Mouse (Mus musculus) neural tube, embryonic 14.5 days (tissue): Measurements from ENCODE around the gene Ube2n. TPM values are rescaled to one million over a fixed set of nuclear protein-coding genes. Genes with fewer than 3 reads are reported as not detected.

Experiments used
- ATAC-seq: fragments of 200-750 bp; cut with Nextera tagmentation; 2 replicates; pipeline ENCODE4 v1.8.0; 2017; ENCODE audit warnings: low read depth, mild to moderate bottlenecking, moderate TSS enrichment, moderate library complexity
- H3K27ac ChIP-seq: fragments of 300-500 bp; sonication (generic); 2 replicates; pipeline ENCODE4 v1.5.1; 2014; ENCODE audit warnings: low read depth, mild to moderate bottlenecking, control low read depth, low read length, moderate library complexity, mixed read lengths
- H3K27me3 ChIP-seq: fragments of 300-500 bp; sonication (generic); 2 replicates; pipeline ENCODE4 v1.6.1; 2014; ENCODE audit warnings: low read length; ENCODE audit not compliant: control insufficient read depth, insufficient read depth
- H3K36me3 ChIP-seq: fragments of 300-500 bp; sonication (generic); 2 replicates; pipeline ENCODE4 v1.6.1; 2014; ENCODE audit warnings: low read length, mixed read lengths; ENCODE audit not compliant: control insufficient read depth, insufficient read depth
- H3K4me1 ChIP-seq: fragments of 300-500 bp; sonication (generic); 2 replicates; pipeline ENCODE4 v1.6.1; 2014; ENCODE audit warnings: low read length; ENCODE audit not compliant: control insufficient read depth, insufficient read depth
- H3K4me2 ChIP-seq: fragments of 300-500 bp; sonication (generic); 2 replicates; pipeline ENCODE4 v1.6.1; 2014; ENCODE audit warnings: mild to moderate bottlenecking, low read depth, low read length, control low read depth
- H3K4me3 ChIP-seq: fragments of 300-500 bp; sonication (generic); 2 replicates; pipeline ENCODE4 v1.5.1; 2014; ENCODE audit warnings: low read depth, low read length, control low read depth, mixed read lengths
- H3K9ac ChIP-seq: fragments of 300-500 bp; sonication (generic); replicated peaks from 2 replicates; pipeline ENCODE4 v1.6.1; 2014; ENCODE audit warnings: low read depth, mild to moderate bottlenecking, control low read depth, low read length, mixed read lengths
- H3K9me3 ChIP-seq: fragments of 300-500 bp; sonication (generic); 2 replicates; pipeline ENCODE4 v1.6.1; 2016; ENCODE audit warnings: low read length; ENCODE audit not compliant: control insufficient read depth
- WGBS: fragments of 180-500 bp; shearing (Covaris S2); extraction: QIAGEN DNeasy Blood & Tissue Kit; methylation state at CpG from one replicate; pipeline ENCODE4 v1.1.7; 2014; 5-methylcytosine and 5-hydroxymethylcytosine counted together
- polyA plus RNA-seq: library from polyadenylated mRNA; unstranded; fragments of >200 nt; fragmentation: Nextera tagmentation; extraction: Ambion mirVana; gene quantifications from 2 replicates; pipeline ENCODE4 v1.2.1, GENCODE M21; 2014

Gene Ube2n
- polyA plus RNA-seq, 1 experiment from 2014 or later: 376 TPM

- WGBS: 94% methylated on average over 7 of the region's 7 CpGs
- no peak overlapping the region for H3K27ac ChIP-seq
- ATAC-seq: no peak
These were observed 18.4 kb downstream of the Ube2n start for GRCm38 (mm10) chr10:95533382-95533781.

GRCm38 (mm10) chr10:95535399-95536221, 20.7 kb downstream of the Ube2n start:
- WGBS: 96% methylated on average over 8 of the region's 8 CpGs
- Histone ChIP-seq H3K4me1 (no peaks in the 10 kb centered on the region), H3K36me3 (no peaks in the 10 kb centered on the region), H3K9me3 (no peaks in the 10 kb centered on the region), H3K4me3 (no peak overlapping the region), H3K9ac (no peak overlapping the region), H3K27ac (no peak overlapping the region), H3K27me3 (no peaks in the 10 kb centered on the region), H3K4me2 (no peak overlapping the region)
- ATAC-seq: no peak

More at GRCm38 (mm10) chr10:95533382-95533781, 18.4 kb downstream of the Ube2n start:
- no peaks in the 10 kb centered on the region for H3K27me3 ChIP-seq
- no peak overlapping the region for H3K9ac ChIP-seq
- H3K4me1 ChIP-seq: no peaks in the 10 kb centered on the region
- no peaks in the 10 kb centered on the region for H3K36me3 ChIP-seq
- H3K9me3 ChIP-seq: no peaks in the 10 kb centered on the region
- no peak overlapping the region for H3K4me2 ChIP-seq
- no peak overlapping the region for H3K4me3 ChIP-seq

- Histone ChIP-seq H3K27ac (no peak overlapping the region), H3K36me3 (no peaks in the 10 kb centered on the region), H3K27me3 (no peaks in the 10 kb centered on the region), H3K9me3 (no peaks in the 10 kb centered on the region), H3K4me2 (no peak overlapping the region), H3K4me3 (no peak overlapping the region), H3K4me1 (no peaks in the 10 kb centered on the region), H3K9ac (no peak overlapping the region)
- 89% methylated on average over 6 of the region's 6 CpGs for WGBS
- ATAC-seq: no peak
These were observed 21.2 kb downstream of the Ube2n start for GRCm38 (mm10) chr10:95536222-95536541.

- 94% methylated on average over 3 of the region's 3 CpGs for WGBS
- ATAC-seq: no peak
- no peaks in the 10 kb centered on the region for H3K27me3 ChIP-seq
- H3K9me3 ChIP-seq: no peaks in the 10 kb centered on the region
- no peak overlapping the region for H3K27ac ChIP-seq
- no peaks in the 10 kb centered on the region; the same call in 1 of the 2 replicates for H3K36me3 ChIP-seq
- no peak overlapping the region for H3K4me2 ChIP-seq
- H3K4me3 ChIP-seq: no peak overlapping the region
- no peak overlapping the region for H3K9ac ChIP-seq
- H3K4me1 ChIP-seq: no peaks in the 10 kb centered on the region
These were observed 24.3 kb downstream of the Ube2n start for GRCm38 (mm10) chr10:95539260-95539659.

GRCm38 (mm10) chr10:95539841-95540240, 24.9 kb downstream of the Ube2n start:
- no peak for ATAC-seq
- WGBS: 94% methylated on average over 3 of the region's 3 CpGs
- H3K27ac ChIP-seq: no peak overlapping the region
- H3K4me2 ChIP-seq: no peak overlapping the region
- no peaks in the 10 kb centered on the region for H3K9me3 ChIP-seq
- no peak overlapping the region for H3K4me3 ChIP-seq
- H3K9ac ChIP-seq: no peak overlapping the region
- H3K36me3 ChIP-seq: no peaks in the 10 kb centered on the region; the same call in 1 of the 2 replicates
- no peaks in the 10 kb centered on the region for H3K4me1 ChIP-seq
- H3K27me3 ChIP-seq: no peaks in the 10 kb centered on the region

- H3K9me3 ChIP-seq: no peaks in the 10 kb centered on the region
- H3K9ac ChIP-seq: no peak overlapping the region
- 96% methylated on average over 4 of the region's 4 CpGs for WGBS
- no peak overlapping the region for H3K4me2 ChIP-seq
- H3K27me3 ChIP-seq: no peaks in the 10 kb centered on the region
- no peak overlapping the region for H3K4me3 ChIP-seq
- no peaks in the 10 kb centered on the region; the same call in none of the 2 replicates for H3K36me3 ChIP-seq
- no peaks in the 10 kb centered on the region for H3K4me1 ChIP-seq
- no peak overlapping the region for H3K27ac ChIP-seq
- ATAC-seq: no peak
These were observed 28.0 kb downstream of the Ube2n start for GRCm38 (mm10) chr10:95542916-95543315.

GRCm38 (mm10) chr10:95543377-95543776, 28.4 kb downstream of the Ube2n start:
- H3K27me3 ChIP-seq: no peaks in the 10 kb centered on the region
- no peak overlapping the region for H3K9ac ChIP-seq
- peaks cover 3% of the 10 kb centered on the region for H3K36me3 ChIP-seq
- H3K4me2 ChIP-seq: no peak overlapping the region
- ATAC-seq: no peak
- 92% methylated on average over 2 of the region's 2 CpGs for WGBS
- H3K9me3 ChIP-seq: no peaks in the 10 kb centered on the region
- H3K4me3 ChIP-seq: no peak overlapping the region
- no peak overlapping the region for H3K27ac ChIP-seq
- no peaks in the 10 kb centered on the region for H3K4me1 ChIP-seq

GRCm38 (mm10) chr10:95544004-95544403, 29.1 kb downstream of the Ube2n start:
- H3K27me3 ChIP-seq: no peaks in the 10 kb centered on the region
- ATAC-seq: no peak
- peaks cover 7% of the 10 kb centered on the region for H3K36me3 ChIP-seq
- H3K4me2 ChIP-seq: no peak overlapping the region
- no peaks in the 10 kb centered on the region for H3K9me3 ChIP-seq
- H3K4me1 ChIP-seq: no peaks in the 10 kb centered on the region
- H3K4me3 ChIP-seq: no peak overlapping the region
- no peak overlapping the region for H3K9ac ChIP-seq
- no peak overlapping the region for H3K27ac ChIP-seq

GRCm38 (mm10) chr10:95544651-95545050, 29.7 kb downstream of the Ube2n start:
- no peak overlapping the region for H3K27ac ChIP-seq
- ATAC-seq: no peak
- peaks cover 9% of the 10 kb centered on the region for H3K36me3 ChIP-seq
- no peaks in the 10 kb centered on the region for H3K9me3 ChIP-seq
- H3K27me3 ChIP-seq: no peaks in the 10 kb centered on the region
- H3K9ac ChIP-seq: no peak overlapping the region
- H3K4me2 ChIP-seq: no peak overlapping the region
- no peaks in the 10 kb centered on the region for H3K4me1 ChIP-seq
- no peak overlapping the region for H3K4me3 ChIP-seq
- WGBS: 85% methylated on average over 2 of the region's 2 CpGs
